Mouse (Mus musculus): Measurements from ENCODE around the gene Pde7b. TPM values are rescaled to one million over a fixed set of nuclear protein-coding genes. Genes with fewer than 3 reads are reported as not detected.

Pde7b gene
- polyA plus RNA-seq, 1 experiment from 2014 or later = 3.7 TPM

GRCm38 (mm10) chr10:20474831-20475230, 250.0 kb downstream of the Pde7b start:
- peak; percentile 95 for ATAC-seq (replicated peaks)
- Histone ChIP-seq H3K27me3 (no peaks in the 10 kb centered on the region), H3K4me1 (0 out of 2 replicates have a peak, but pooled peaks cover 10% of the 10 kb centered on the region), H3K4me2 (replicated peaks) (no peak overlapping the region), H3K9me3 (no peaks in the 10 kb centered on the region), H3K9ac (replicated peaks) (no peak overlapping the region), H3K4me3 (no peak overlapping the region), H3K36me3 (no peaks in the 10 kb centered on the region), H3K27ac (replicated peaks) (peak overlapping the region; percentile 71)
- 30% methylated on average over 7 of the region's 7 CpGs for WGBS

DNA sequence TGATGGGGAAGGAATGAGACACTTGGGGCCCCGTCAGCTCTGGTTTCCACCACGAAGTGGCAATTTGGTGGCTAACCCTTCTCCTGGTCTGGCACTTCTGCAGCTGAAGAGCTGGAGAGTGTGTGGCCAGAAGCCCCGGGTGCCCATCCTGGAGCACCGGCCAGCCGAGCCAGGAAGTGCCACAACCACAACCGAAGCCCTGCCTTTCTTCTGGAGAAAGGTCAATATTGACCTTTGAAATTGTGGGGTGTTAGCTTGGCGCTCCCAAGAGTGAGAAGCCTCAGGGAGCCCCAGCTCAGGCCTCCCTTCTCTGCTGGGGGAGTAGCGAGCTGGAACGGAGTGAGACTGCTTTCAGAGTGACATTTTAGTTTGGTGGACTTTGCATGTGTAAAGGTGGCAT, 250.8 kb downstream of the Pde7b start:
- H3K4me1 ChIP-seq = 0 out of 2 replicates have a peak, but pooled peaks cover 10% of the 10 kb centered on the region
- no peak for ATAC-seq (replicated peaks)
- H3K36me3 ChIP-seq = no peaks in the 10 kb centered on the region
- no peaks in the 10 kb centered on the region for H3K9me3 ChIP-seq
- no peak overlapping the region for H3K4me2 ChIP-seq (replicated peaks)
- no peak overlapping the region for H3K4me3 ChIP-seq
- H3K27ac ChIP-seq (replicated peaks) = peak overlapping the region; percentile 71
- no peak overlapping the region for H3K9ac ChIP-seq (replicated peaks)
- no peaks in the 10 kb centered on the region for H3K27me3 ChIP-seq
- 84% methylated on average over 9 of the region's 9 CpGs for WGBS

GRCm38 (mm10) chr10:20473505-20473904, 251.4 kb downstream of the Pde7b start:
- H3K4me3 ChIP-seq = no peak overlapping the region
- 95% methylated on average over 5 of the region's 5 CpGs for WGBS
- H3K9me3 ChIP-seq = no peaks in the 10 kb centered on the region
- H3K4me1 ChIP-seq = 0 out of 2 replicates have a peak, but pooled peaks cover 10% of the 10 kb centered on the region
- no peak for ATAC-seq (replicated peaks)
- no peaks in the 10 kb centered on the region for H3K36me3 ChIP-seq
- H3K27ac ChIP-seq (replicated peaks) = no peak overlapping the region
- no peak overlapping the region for H3K9ac ChIP-seq (replicated peaks)
- no peak overlapping the region for H3K4me2 ChIP-seq (replicated peaks)
- H3K27me3 ChIP-seq = no peaks in the 10 kb centered on the region

DNA sequence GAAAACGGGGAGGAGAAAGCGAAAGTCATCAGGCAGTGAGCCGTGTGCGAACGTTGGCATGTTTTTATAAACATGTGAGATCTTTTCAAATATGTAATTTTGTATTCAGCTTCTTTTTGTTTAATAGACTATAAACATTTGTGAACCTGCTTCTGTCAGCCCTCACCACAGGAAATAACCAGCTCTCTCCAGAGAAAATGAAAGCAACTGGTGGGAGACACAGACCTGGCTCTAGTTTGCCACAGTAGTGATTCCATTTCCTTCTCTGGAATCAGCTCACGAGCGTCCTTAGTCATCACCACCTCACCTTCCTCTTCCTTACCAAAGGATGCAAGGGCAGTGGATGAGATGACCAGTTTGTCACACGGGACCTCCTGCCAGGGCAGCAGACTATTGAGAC, 252.9 kb downstream of the Pde7b start:
- 0 out of 2 replicates have a peak, but pooled peaks cover 10% of the 10 kb centered on the region for H3K4me1 ChIP-seq
- H3K27me3 ChIP-seq = no peaks in the 10 kb centered on the region
- 85% methylated on average over 8 of the region's 8 CpGs for WGBS
- no peak overlapping the region for H3K4me2 ChIP-seq (replicated peaks)
- H3K9ac ChIP-seq (replicated peaks) = no peak overlapping the region
- no peak for ATAC-seq (replicated peaks)
- no peaks in the 10 kb centered on the region for H3K9me3 ChIP-seq
- H3K4me3 ChIP-seq = no peak overlapping the region
- H3K36me3 ChIP-seq = no peaks in the 10 kb centered on the region
- no peak overlapping the region for H3K27ac ChIP-seq (replicated peaks)

DNA sequence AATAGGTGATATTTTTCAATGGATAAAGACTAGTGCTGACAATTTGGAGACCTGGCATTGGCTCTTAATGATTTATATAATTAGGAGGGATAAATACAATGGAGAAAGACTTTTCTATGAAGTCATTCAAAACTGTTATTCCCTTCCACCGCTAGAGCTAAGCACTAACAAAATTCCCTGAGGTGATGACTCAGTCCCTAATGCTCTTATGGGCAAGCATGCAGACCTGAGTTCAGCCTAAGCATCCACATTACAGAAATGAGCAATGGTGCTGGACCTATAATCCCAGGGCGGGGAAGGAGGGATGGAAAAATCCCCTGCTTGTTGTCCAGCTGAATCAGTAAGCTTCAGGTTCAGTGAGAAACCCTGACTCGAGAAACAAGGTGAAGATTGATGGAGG, 260.2 kb downstream of the Pde7b start:
- no peak overlapping the region for H3K4me3 ChIP-seq
- no peak overlapping the region for H3K27ac ChIP-seq (replicated peaks)
- no peaks in the 10 kb centered on the region for H3K4me1 ChIP-seq
- H3K9me3 ChIP-seq = no peaks in the 10 kb centered on the region
- WGBS = 78% methylated on average over 3 of the region's 3 CpGs
- H3K4me2 ChIP-seq (replicated peaks) = no peak overlapping the region
- H3K36me3 ChIP-seq = no peaks in the 10 kb centered on the region
- H3K9ac ChIP-seq (replicated peaks) = no peak overlapping the region
- ATAC-seq (replicated peaks) = no peak
- H3K27me3 ChIP-seq = no peaks in the 10 kb centered on the region

- Histone ChIP-seq H3K27me3 (no peaks in the 10 kb centered on the region), H3K36me3 (no peaks in the 10 kb centered on the region), H3K4me3 (no peak overlapping the region), H3K4me1 (no peaks in the 10 kb centered on the region), H3K9me3 (no peaks in the 10 kb centered on the region), H3K9ac (replicated peaks) (no peak overlapping the region), H3K27ac (replicated peaks) (no peak overlapping the region), H3K4me2 (replicated peaks) (no peak overlapping the region)
- ATAC-seq (replicated peaks) = no peak
- 86% methylated on average over 1 of the region's 1 CpGs for WGBS
Observed at GRCm38 (mm10) chr10:20463941-20464340, 260.9 kb downstream of the Pde7b start.

DNA sequence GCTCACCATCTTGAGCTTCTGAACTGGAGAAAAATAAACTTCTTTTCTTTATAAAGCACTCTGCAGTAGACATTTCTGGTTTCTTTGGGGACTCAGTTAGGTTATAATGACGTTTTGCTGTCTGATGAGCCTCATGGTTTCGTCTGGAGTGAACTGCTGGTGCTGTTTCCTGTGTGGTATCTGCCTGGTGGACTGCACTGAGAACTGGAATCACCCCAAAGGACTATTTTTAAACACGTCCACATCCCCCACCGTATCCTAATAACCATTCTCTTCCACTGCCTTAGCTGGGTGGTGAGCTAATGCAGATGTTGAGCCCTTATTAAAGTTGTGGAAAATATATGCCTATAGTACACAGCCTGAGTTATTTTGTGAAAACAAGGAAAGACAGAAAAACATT, 262.3 kb downstream of the Pde7b start:
- Histone ChIP-seq H3K36me3 (no peaks in the 10 kb centered on the region), H3K4me1 (no peaks in the 10 kb centered on the region), H3K9me3 (no peaks in the 10 kb centered on the region), H3K4me3 (no peak overlapping the region), H3K9ac (replicated peaks) (no peak overlapping the region), H3K27ac (replicated peaks) (no peak overlapping the region), H3K4me2 (replicated peaks) (no peak overlapping the region), H3K27me3 (no peaks in the 10 kb centered on the region)
- no peak for ATAC-seq (replicated peaks)
- WGBS = 85% methylated on average over 4 of the region's 4 CpGs

DNA sequence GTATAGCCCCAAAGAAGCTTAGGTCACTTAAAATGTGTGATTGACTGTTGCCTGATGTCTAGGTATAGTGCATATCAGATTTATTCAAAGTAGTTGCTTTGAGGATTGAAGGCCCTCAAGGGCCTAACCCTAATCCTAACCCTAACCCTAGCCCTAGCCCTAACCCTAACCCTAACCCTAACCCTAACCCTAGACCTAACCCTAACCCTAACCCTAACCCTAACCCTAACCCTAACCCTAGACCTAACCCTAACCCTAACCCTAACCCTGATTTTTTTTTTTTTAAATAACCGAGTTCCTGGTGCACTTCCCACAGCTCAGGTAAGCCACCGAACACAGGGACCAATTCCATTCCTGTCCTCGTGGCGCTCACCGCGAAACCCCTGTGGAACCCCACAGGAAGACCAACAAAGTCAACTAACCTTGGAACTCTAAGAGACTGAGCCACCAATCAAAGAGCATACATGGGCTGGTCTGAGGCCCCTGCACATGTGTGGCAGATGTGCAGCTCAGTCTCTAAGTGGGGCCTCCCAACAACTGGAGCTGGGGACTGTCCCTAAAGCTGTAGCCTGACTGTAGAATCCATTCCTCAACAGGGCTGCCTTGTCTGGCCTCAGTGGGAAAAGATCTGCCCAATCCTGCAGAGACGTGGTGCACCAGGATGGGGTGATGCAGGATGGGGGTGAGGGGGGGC, 265.1 kb downstream of the Pde7b start:
- no peak for ATAC-seq (replicated peaks)
- Histone ChIP-seq H3K4me3 (no peak overlapping the region), H3K4me1 (no peaks in the 10 kb centered on the region), H3K4me2 (replicated peaks) (no peak overlapping the region), H3K9me3 (no peaks in the 10 kb centered on the region), H3K27me3 (no peaks in the 10 kb centered on the region), H3K27ac (replicated peaks) (no peak overlapping the region), H3K36me3 (no peaks in the 10 kb centered on the region), H3K9ac (replicated peaks) (no peak overlapping the region)
- WGBS = 96% methylated on average over 7 of the region's 7 CpGs

GRCm38 (mm10) chr10:20459160-20459559, 265.7 kb downstream of the Pde7b start:
- Histone ChIP-seq H3K4me3 (no peak overlapping the region), H3K4me1 (no peaks in the 10 kb centered on the region), H3K4me2 (replicated peaks) (no peak overlapping the region), H3K27me3 (no peaks in the 10 kb centered on the region), H3K27ac (replicated peaks) (no peak overlapping the region), H3K36me3 (no peaks in the 10 kb centered on the region), H3K9me3 (no peaks in the 10 kb centered on the region), H3K9ac (replicated peaks) (no peak overlapping the region)
- WGBS = 82% methylated on average over 3 of the region's 3 CpGs
- ATAC-seq (replicated peaks) = no peak

DNA sequence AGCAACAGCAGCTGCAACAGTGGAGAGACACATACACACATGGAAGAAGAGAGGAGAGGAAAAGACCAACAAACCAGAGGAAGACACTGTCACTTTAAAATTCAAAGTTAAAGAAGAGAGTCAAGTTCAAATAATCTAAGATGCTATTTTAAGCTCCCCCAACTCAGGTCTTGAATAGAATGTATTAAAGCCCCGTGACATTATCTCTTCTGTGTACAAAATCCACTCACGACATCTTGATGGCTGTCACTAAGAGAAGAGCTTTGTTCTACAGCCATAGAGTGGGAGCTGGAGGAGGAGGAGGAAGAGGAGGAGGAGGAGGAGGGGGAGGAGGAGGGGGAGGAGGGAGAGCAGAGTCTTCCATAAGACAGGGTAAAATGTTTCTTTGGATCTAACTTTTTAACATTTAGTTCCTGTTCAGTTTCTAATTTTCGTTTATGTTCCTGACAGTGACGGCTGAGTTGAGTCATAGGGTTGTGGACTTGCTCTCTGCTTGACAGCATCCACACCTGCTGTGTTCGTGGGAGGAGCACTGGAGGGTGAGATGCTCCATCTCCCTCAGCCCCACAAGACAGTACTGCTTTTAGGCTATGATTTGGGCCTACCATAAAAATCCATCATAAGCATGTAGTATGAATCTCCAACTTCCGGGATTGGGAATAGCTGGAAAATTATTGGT, 270.4 kb downstream of the Pde7b start:
- Histone ChIP-seq H3K4me1 (no peaks in the 10 kb centered on the region), H3K27ac (replicated peaks) (no peak overlapping the region), H3K9me3 (no peaks in the 10 kb centered on the region), H3K4me3 (no peak overlapping the region), H3K4me2 (replicated peaks) (no peak overlapping the region), H3K9ac (replicated peaks) (no peak overlapping the region), H3K36me3 (no peaks in the 10 kb centered on the region), H3K27me3 (no peaks in the 10 kb centered on the region)
- 73% methylated on average over 6 of the region's 6 CpGs for WGBS
- no peak for ATAC-seq (replicated peaks)

- no peaks in the 10 kb centered on the region for H3K27me3 ChIP-seq
- no peaks in the 10 kb centered on the region for H3K36me3 ChIP-seq
- WGBS = 92% methylated on average over 9 of the region's 9 CpGs
- no peak for ATAC-seq (replicated peaks)
- no peaks in the 10 kb centered on the region for H3K9me3 ChIP-seq
- H3K9ac ChIP-seq (replicated peaks) = no peak overlapping the region
- no peaks in the 10 kb centered on the region for H3K4me1 ChIP-seq
- no peak overlapping the region for H3K4me3 ChIP-seq
- no peak overlapping the region for H3K27ac ChIP-seq (replicated peaks)
- H3K4me2 ChIP-seq (replicated peaks) = no peak overlapping the region
Observed at GRCm38 (mm10) chr10:20437428-20437827, 287.4 kb downstream of the Pde7b start.

DNA sequence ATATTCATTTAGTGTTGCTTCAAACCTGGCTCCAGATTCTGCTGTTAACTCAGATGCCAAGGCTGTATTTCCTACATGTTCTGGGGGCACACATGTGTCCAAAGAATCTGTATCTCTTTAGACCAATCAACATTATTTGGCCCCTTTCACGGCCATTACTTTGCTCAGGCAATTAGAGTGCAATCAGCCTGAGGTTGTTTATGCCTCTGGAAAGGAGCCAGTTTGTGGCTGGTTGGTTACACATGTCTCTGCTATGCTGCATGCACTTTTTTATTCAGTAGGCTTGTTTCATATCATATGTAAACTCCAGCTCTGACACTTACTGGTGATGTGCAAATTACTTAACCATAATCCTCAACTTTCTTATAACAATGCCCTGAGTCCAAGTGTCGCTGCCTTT, 287.9 kb downstream of the Pde7b start:
- Histone ChIP-seq H3K27ac (replicated peaks) (no peak overlapping the region), H3K4me2 (replicated peaks) (no peak overlapping the region), H3K9ac (replicated peaks) (no peak overlapping the region), H3K4me3 (no peak overlapping the region), H3K4me1 (no peaks in the 10 kb centered on the region), H3K36me3 (no peaks in the 10 kb centered on the region), H3K9me3 (no peaks in the 10 kb centered on the region), H3K27me3 (no peaks in the 10 kb centered on the region)
- ATAC-seq (replicated peaks) = no peak
- 52% methylated on average over 2 of the region's 2 CpGs for WGBS

- Histone ChIP-seq H3K36me3 (no peaks in the 10 kb centered on the region), H3K9me3 (no peaks in the 10 kb centered on the region), H3K4me3 (no peak overlapping the region), H3K27me3 (no peaks in the 10 kb centered on the region), H3K4me1 (no peaks in the 10 kb centered on the region), H3K9ac (replicated peaks) (no peak overlapping the region), H3K4me2 (replicated peaks) (no peak overlapping the region), H3K27ac (replicated peaks) (no peak overlapping the region)
- ATAC-seq (replicated peaks) = no peak
- WGBS = 94% methylated on average over 7 of the region's 7 CpGs
Observed at GRCm38 (mm10) chr10:20435913-20436312, 289.0 kb downstream of the Pde7b start.
